Mouse (Mus musculus) liver, embryonic 14.5 days (tissue): ENCODE measurements around the gene Sepsecs. TPM values are rescaled to one million over a fixed set of nuclear protein-coding genes. Genes with fewer than 3 reads are reported as not detected.

Experiments used
- ATAC-seq: fragments of 200-750 bp; cut with Nextera tagmentation; 2 replicates; pipeline ENCODE4 v1.8.0; 2017; ENCODE audit warnings: moderate number of reproducible peaks, mild to moderate bottlenecking, moderate library complexity; ENCODE audit not compliant: insufficient read depth
- DNase-seq, 3 experiments: peaks; one replicate each; pipeline ENCODE4 v3.0.0-alpha.2; 2012 to 2013; ENCODE audit warnings: low read depth in 3 of 3, low spot score in 3 of 3
- H3K27ac ChIP-seq: fragments of 300-500 bp; sonication (generic); 2 replicates; pipeline ENCODE4 v1.5.1; 2014; ENCODE audit warnings: moderate library complexity, mild to moderate bottlenecking, control low read depth, inconsistent platforms
- H3K27me3 ChIP-seq: fragments of 300-500 bp; sonication (generic); 2 replicates; pipeline ENCODE4 v1.6.1; 2014; ENCODE audit warnings: mild to moderate bottlenecking, low read length, moderate library complexity; ENCODE audit not compliant: control insufficient read depth, insufficient read depth
- H3K36me3 ChIP-seq: fragments of 300-500 bp; sonication (generic); replicated peaks from 2 replicates; pipeline ENCODE4 v1.6.1; 2014; ENCODE audit warnings: low read depth; ENCODE audit not compliant: control insufficient read depth, insufficient read depth
- H3K4me1 ChIP-seq, 2 experiments: fragments of 200-500 bp in 1 of 2; fragments of 300-500 bp in 1 of 2; sonication (generic) in 1 of 2; replicated peaks; 2 replicates each; pipeline ENCODE4 v1.6.1; 2012 to 2014; ENCODE audit warnings: antibody characterized with exemption in 1 of 2, inconsistent platforms in 1 of 2, low read length in 1 of 2; ENCODE audit not compliant: control insufficient read depth in 2 of 2, insufficient read depth in 2 of 2
- H3K4me2 ChIP-seq: fragments of 300-500 bp; sonication (generic); 2 replicates; pipeline ENCODE4 v1.6.1; 2014; ENCODE audit warnings: low read depth, mild to moderate bottlenecking, control low read depth, moderate library complexity
- H3K4me3 ChIP-seq, 2 experiments: fragments of 200-500 bp in 1 of 2; fragments of 300-500 bp in 1 of 2; sonication (generic) in 1 of 2; 2 replicates each; pipeline ENCODE4 v1.5.1; 2012 to 2014; ENCODE audit warnings: low read depth in 2 of 2, low read length in 2 of 2, mild to moderate bottlenecking in 2 of 2, control low read depth in 1 of 2, inconsistent platforms in 1 of 2, moderate library complexity in 1 of 2; ENCODE audit not compliant: insufficient read depth in 1 of 2
- H3K9ac ChIP-seq: fragments of 300-500 bp; sonication (generic); replicated peaks from 2 replicates; pipeline ENCODE4 v1.6.1; 2014; ENCODE audit warnings: mild to moderate bottlenecking, control low read depth, moderate library complexity
- H3K9me3 ChIP-seq: fragments of 300-500 bp; sonication (generic); 2 replicates; pipeline ENCODE4 v1.6.1; 2016; ENCODE audit warnings: low read length, mixed read lengths; ENCODE audit not compliant: control insufficient read depth
- CTCF ChIP-seq: IDR thresholded peaks from 2 replicates; pipeline ENCODE4 v1.5.1; 2016; ENCODE audit warnings: antibody characterized with exemption, low read depth, control low read depth
- EP300 ChIP-seq: IDR thresholded peaks from 2 replicates; pipeline ENCODE4 v1.6.1; 2016; ENCODE audit warnings: antibody characterized with exemption, low read depth
- WGBS: fragments of 180-500 bp; shearing (Covaris S2); extraction: QIAGEN DNeasy Blood & Tissue Kit; methylation state at CpG from one replicate; pipeline ENCODE4 v1.1.7; 2014; ENCODE audit not compliant: insufficient replicate concordance; 5-methylcytosine and 5-hydroxymethylcytosine counted together
- polyA plus RNA-seq, 2 experiments: library from polyadenylated mRNA; depleted of rRNA in 1 of 2; stranded (reverse) in 1 of 2; unstranded in 1 of 2; fragments of >200 nt; fragmentation: Nextera tagmentation in 1 of 2; extraction: Ambion mirVana in 1 of 2; gene quantifications; 2 replicates each; pipeline versions ENCODE4 v1.2.1 to v1.2.3; 2012 to 2014

The Sepsecs gene
- polyA plus RNA-seq, 2 experiments = 6.0 to 6.4 TPM

DNA sequence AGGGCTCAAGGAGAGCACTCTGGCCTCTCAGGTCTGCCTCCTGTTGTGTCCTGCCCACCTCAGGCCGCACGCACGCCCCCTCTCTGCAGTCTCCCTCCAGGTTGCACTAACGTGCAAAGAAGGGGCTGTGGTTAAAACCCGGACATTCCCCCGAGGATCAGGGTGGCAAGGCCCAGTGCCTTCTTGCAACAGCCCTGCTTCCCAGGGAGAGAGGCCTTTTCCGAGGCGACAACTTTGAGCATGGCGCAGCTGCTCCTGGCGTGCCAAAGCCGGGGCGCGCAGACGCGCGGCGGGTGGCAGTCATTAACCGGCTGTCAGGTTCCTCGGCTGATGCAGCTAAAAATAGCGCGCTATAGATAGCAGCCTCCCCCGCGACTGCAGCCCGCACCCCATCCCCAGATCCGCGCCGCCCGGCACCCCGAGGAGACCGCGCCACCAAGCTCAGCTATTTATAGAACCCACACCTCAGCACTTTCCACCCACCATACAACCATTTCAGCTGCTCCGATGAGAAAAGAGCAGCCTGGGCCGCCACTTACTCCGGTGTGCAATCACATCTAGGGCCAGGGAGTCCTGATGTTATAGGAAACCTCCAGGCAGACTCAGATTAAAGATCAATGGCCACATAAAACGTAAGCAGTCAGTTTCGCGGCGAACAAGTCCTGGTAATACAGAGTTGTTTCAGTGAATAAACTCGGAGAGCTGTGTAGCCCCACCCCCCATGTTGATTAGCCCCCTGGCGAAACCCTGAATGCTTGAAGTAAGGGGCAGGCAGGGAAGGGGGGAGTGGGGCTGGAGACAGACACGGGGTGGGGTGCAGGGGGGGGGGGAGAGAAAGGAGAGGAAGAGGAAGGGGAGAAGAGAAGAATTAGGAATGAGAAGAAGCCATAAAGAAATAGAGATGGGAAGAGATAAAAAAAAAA lies 50.9 kb downstream of the Sepsecs start:
- Histone ChIP-seq H3K9me3 (no peaks in the 10 kb centered on the region), H3K36me3 (no peaks in the 10 kb centered on the region), H3K4me2 (peak overlapping the region; percentile 46), H3K27ac (no peak overlapping the region), H3K4me3 (peak overlapping the region in 1 of 2 experiments; percentile 7; a peak in 2 of 4 replicates), H3K9ac (no peak overlapping the region), H3K27me3 (peaks cover 8% of the 10 kb centered on the region), H3K4me1 (0 out of 4 replicates have a peak, but pooled peaks cover 0 to 2% of the 10 kb centered on the region in 2 experiments)
- ATAC-seq (no peak), DNase-seq (no peak)
- WGBS = 2% methylated on average over 41 of the region's 41 CpGs
- no peak for TF ChIP-seq EP300
- TF ChIP-seq CTCF = no peak

DNA sequence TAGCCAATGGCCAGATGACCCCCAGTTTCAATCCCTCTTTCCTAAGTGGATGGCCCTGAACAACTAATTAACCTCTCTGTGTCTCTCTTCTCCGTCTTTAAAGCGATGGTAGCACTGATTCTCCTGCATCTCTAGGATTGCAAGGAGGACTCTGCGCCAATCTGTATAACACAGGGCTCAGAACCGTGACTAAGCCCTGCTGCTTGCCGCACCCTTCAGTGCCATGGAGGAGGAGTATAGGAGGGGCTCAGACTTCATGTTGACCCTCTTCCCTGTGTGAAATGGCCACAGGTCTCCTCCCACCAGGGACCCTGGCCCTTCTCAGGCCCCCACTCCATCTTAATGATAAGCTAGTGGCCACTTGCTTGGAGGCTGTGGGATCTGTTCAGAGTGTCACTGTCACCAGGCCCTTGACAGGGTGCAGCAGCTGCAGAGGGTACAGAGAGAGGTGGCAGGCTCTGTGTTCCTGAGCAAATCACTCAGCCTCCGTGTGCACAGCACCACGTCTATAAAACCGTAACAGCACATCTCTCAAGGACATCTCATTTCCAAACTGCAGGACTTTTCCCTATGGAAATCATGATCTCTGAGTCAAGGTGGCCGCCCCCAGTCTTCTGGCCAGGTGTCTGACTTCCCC lies 51.7 kb downstream of the Sepsecs start:
- H3K9me3 ChIP-seq = no peaks in the 10 kb centered on the region
- DNase-seq (no peak), ATAC-seq (no peak)
- no peaks in the 10 kb centered on the region for H3K36me3 ChIP-seq
- H3K27ac ChIP-seq = no peak overlapping the region
- WGBS = 53% methylated on average over 9 of the region's 9 CpGs
- no peak overlapping the region for H3K9ac ChIP-seq
- peaks cover 8% of the 10 kb centered on the region for H3K27me3 ChIP-seq
- 0 out of 4 replicates have a peak, but pooled peaks cover 0 to 2% of the 10 kb centered on the region in 2 experiments for H3K4me1 ChIP-seq
- TF ChIP-seq EP300 = no peak
- TF ChIP-seq CTCF = no peak
- H3K4me3 ChIP-seq = no peak overlapping the region
- no peak overlapping the region; the same call in 1 of the 2 replicates for H3K4me2 ChIP-seq

DNA sequence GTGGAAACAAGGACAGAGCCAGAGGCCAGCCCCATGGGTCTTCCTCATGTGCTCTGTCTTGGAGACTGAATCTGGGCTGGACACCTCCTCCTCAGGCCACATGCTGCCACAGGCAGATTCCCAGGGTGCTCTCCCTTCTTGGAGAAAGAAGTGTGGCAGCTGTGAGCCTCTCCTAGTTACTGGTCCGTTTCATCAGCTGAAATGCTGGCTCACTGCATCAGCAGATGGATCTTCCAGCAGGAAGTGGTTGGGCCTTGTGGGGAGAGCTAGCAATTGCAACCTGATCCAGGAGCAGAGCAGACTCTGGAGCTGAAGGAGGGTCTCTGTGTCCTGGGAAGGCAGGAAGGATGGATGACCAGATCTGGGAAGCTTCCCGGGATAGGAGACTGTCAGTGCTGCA lies 53.0 kb downstream of the Sepsecs start:
- WGBS = 15% methylated on average over 2 of the region's 2 CpGs
- no peaks in the 10 kb centered on the region for H3K9me3 ChIP-seq
- TF ChIP-seq CTCF = no peak
- no peak overlapping the region for H3K4me2 ChIP-seq
- no peaks in the 10 kb centered on the region for H3K36me3 ChIP-seq
- H3K9ac ChIP-seq = no peak overlapping the region
- H3K27me3 ChIP-seq = peaks cover 8% of the 10 kb centered on the region
- no peak overlapping the region for H3K4me3 ChIP-seq
- no peak overlapping the region for H3K27ac ChIP-seq
- DNase-seq (no peak), ATAC-seq (no peak)
- 0 out of 4 replicates have a peak, but pooled peaks cover 0 to 2% of the 10 kb centered on the region in 2 experiments for H3K4me1 ChIP-seq

DNA sequence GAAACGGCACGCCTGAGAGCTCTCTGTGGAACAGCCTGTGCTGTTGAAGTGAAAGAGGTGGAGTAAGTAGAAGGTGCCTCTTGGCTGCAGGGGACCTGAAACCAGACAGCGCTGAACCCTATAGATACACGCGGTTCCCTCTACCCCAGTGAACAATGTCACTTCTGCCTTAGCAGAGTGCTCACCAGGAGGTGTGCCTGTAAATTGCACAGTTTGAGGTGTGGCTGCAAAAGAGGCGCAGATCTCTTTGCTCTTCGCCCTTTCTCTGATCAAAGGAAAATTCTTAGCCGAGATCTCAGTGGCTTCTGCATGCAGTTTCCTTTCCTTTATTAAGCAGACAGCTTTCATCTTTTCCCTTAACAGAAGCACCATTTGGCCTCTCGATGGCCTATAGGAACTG lies 54.1 kb downstream of the Sepsecs start:
- no peak overlapping the region for H3K27ac ChIP-seq
- H3K27me3 ChIP-seq = peaks cover 8% of the 10 kb centered on the region
- no peak for TF ChIP-seq EP300
- TF ChIP-seq CTCF = no peak
- WGBS = 66% methylated on average over 9 of the region's 9 CpGs
- H3K4me1 ChIP-seq = 0 out of 4 replicates have a peak, but pooled peaks cover 0 to 2% of the 10 kb centered on the region in 2 experiments
- H3K9ac ChIP-seq = no peak overlapping the region
- no peaks in the 10 kb centered on the region for H3K36me3 ChIP-seq
- no peak overlapping the region for H3K4me2 ChIP-seq
- DNase-seq = no peak
- no peak overlapping the region for H3K4me3 ChIP-seq
- ATAC-seq = no peak
- H3K9me3 ChIP-seq = no peaks in the 10 kb centered on the region

DNA sequence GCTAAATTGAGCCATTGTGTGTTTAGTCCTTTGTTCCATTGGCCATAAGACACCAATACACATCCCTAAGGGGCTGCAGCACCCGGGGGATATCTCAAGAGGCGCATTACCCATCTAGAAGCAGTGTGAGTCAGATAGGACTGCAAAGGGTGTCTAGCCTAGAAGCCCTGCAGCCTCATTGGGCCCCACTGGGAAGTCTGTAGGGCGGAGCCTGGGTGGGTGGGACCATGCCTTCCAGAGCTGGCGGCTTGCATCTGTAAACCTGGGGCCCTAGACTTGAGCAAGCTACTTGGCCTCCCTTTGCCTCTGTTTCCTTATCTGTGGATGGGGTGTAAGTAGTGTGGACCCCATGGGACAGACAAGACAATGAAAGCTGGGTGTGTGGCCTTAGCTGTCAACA lies 54.8 kb downstream of the Sepsecs start:
- no peak overlapping the region for H3K4me3 ChIP-seq
- DNase-seq (peak in 2 of 3 experiments; percentile 3 to 16), ATAC-seq (peak; percentile 56; the same call in 1 of the 2 replicates)
- WGBS = 40% methylated on average over 4 of the region's 4 CpGs
- H3K36me3 ChIP-seq = no peaks in the 10 kb centered on the region
- peaks cover 8% of the 10 kb centered on the region for H3K27me3 ChIP-seq
- H3K9me3 ChIP-seq = no peaks in the 10 kb centered on the region
- H3K4me1 ChIP-seq = 0 out of 4 replicates have a peak, but pooled peaks cover 0 to 2% of the 10 kb centered on the region in 2 experiments
- no peak overlapping the region for H3K4me2 ChIP-seq
- no peak overlapping the region for H3K9ac ChIP-seq
- TF ChIP-seq EP300 = no peak
- TF ChIP-seq CTCF = no peak
- H3K27ac ChIP-seq = no peak overlapping the region
